In the genomic region with DNA sequence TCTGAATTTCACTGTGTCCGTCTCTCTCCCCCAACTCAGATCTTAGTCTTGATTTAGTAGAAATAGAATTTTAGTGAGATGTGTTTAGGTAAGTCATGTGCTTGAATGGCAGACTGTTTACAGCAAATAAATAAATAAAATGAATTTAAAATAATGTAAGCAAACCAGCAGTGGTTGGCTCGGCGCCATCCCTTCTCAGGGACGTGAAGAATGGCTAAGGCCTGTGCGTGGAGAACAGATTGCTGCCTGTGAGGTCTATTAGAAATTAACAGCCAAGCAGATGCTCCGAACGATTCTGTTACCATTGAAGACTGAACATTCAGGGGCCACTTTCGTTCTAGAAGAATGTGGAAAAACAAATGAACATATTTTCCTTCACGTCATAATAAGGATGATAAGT, we compare ENCODE assay signal across 21 mouse cellular contexts. TPM values are rescaled to one million over a fixed set of nuclear protein-coding genes. Genes with fewer than 3 reads are reported as not detected.
DNase-seq lines count a peak whose midpoint lies in the region; ATAC-seq and TF ChIP-seq lines count a peak whose summit lies in the region.
"Had no signal": no experiment of that assay in that cellular context is flagged by ENCODE, and none has a peak within 500 bp of the region (broad histone marks: within the 10 kb centered on the region; RNA-seq: fewer than 3 reads in every experiment).

No protein-coding gene starts in this region.

- no peaks in the 10 kb centered on the region for H3K36me3 ChIP-seq in hindbrain, postnatal 0 days (ENCODE audit: insufficient read depth, low read length)
- no peaks in the 10 kb centered on the region for H3K36me3 ChIP-seq in hindbrain, embryonic 14.5 days (replicated peaks; ENCODE audit: control insufficient read depth, insufficient read depth)
- no peaks in the 10 kb centered on the region for H3K36me3 ChIP-seq in midbrain, postnatal 0 days (ENCODE audit: insufficient read depth, low read length)
- no peaks in the 10 kb centered on the region for H3K36me3 ChIP-seq in midbrain, embryonic 14.5 days (ENCODE audit: control insufficient read depth, insufficient read depth, low read length)
- no peaks in the 10 kb centered on the region for H3K36me3 ChIP-seq in stomach, postnatal 0 days (ENCODE audit: control insufficient read depth, insufficient read depth, low read length)
- H3K36me3 ChIP-seq: embryonic facial prominence, embryonic 12.5 days; embryonic facial prominence, embryonic 15.5 days; forebrain, embryonic 15.5 days; hindbrain, embryonic 12.5 days had no signal

- H3K9me3 ChIP-seq in hindbrain, postnatal 0 days (ENCODE audit: low read length) = no peaks in the 10 kb centered on the region
- no peaks in the 10 kb centered on the region for H3K9me3 ChIP-seq in hindbrain, embryonic 14.5 days (ENCODE audit: control insufficient read depth, low read length)
- no peaks in the 10 kb centered on the region for H3K9me3 ChIP-seq in midbrain, postnatal 0 days (ENCODE audit: low read length)
- H3K9me3 ChIP-seq in midbrain, embryonic 14.5 days (ENCODE audit: control insufficient read depth, low read length) = no peaks in the 10 kb centered on the region
- H3K9me3 ChIP-seq in stomach, postnatal 0 days (ENCODE audit: control insufficient read depth, low read length) = no peaks in the 10 kb centered on the region
- H3K9me3 ChIP-seq: embryonic facial prominence, embryonic 12.5 days; embryonic facial prominence, embryonic 15.5 days; forebrain, embryonic 15.5 days; hindbrain, embryonic 12.5 days had no signal

- no peak overlapping the region for H3K9ac ChIP-seq in hindbrain, postnatal 0 days (replicated peaks; ENCODE audit: low read length)
- no peak overlapping the region for H3K9ac ChIP-seq in hindbrain, embryonic 14.5 days
- no peak overlapping the region for H3K9ac ChIP-seq in midbrain, postnatal 0 days (replicated peaks; ENCODE audit: low read length, poor library complexity, severe bottlenecking)
- no peak overlapping the region for H3K9ac ChIP-seq in midbrain, embryonic 14.5 days (replicated peaks; ENCODE audit: low read length)
- no peak overlapping the region for H3K9ac ChIP-seq in stomach, postnatal 0 days (ENCODE audit: low read length)
- H3K9ac ChIP-seq: embryonic facial prominence, embryonic 12.5 days; embryonic facial prominence, embryonic 15.5 days; forebrain, embryonic 15.5 days; hindbrain, embryonic 12.5 days had no signal

- peak; percentile 37 for DNase-seq in hindbrain, postnatal 0 days (ENCODE audit: low spot score)
- DNase-seq in hindbrain, embryonic 14.5 days (ENCODE audit: low spot score) = no peak
- peak; percentile 23 for DNase-seq in midbrain, postnatal 0 days (ENCODE audit: low spot score)
- DNase-seq in midbrain, embryonic 14.5 days = no peak
- peak; percentile 28 for DNase-seq in right cerebral cortex, postnatal 4 days
- no peak for DNase-seq in right cerebral cortex, adult 2 months (ENCODE audit: low spot score in 2 of 2)
- DNase-seq in stomach, postnatal 0 days (ENCODE audit: low spot score) = no peak
- no peak for DNase-seq in spleen, adult 12 weeks (ENCODE audit: low spot score)
- DNase-seq: adrenal gland, adult 2 months; adrenal gland, postnatal 14 days; cerebellum, adult 11-12 months; cerebellum, adult 8-10 months; gastrocnemius, postnatal 14 days; heart, adult 11 months had no signal

- TF ChIP-seq CTCF in hindbrain, postnatal 0 days (IDR thresholded peaks at IDR 0.05; ENCODE audit: low read depth) = no peak
- TF ChIP-seq CTCF in midbrain, postnatal 0 days (IDR thresholded peaks at IDR 0.05) = no peak
- TF ChIP-seq CTCF in stomach, postnatal 0 days (IDR thresholded peaks at IDR 0.05; ENCODE audit: low read depth) = no peak

- H3K27ac ChIP-seq in hindbrain, postnatal 0 days = no peak overlapping the region
- H3K27ac ChIP-seq in hindbrain, embryonic 14.5 days = no peak overlapping the region
- H3K27ac ChIP-seq in midbrain, postnatal 0 days (ENCODE audit: low read depth, low read length) = no peak overlapping the region
- no peak overlapping the region for H3K27ac ChIP-seq in midbrain, embryonic 14.5 days (replicated peaks; ENCODE audit: low read depth, low read length)
- peak overlapping the region; percentile 18; the same call in 1 of the 2 replicates for H3K27ac ChIP-seq in stomach, postnatal 0 days (replicated peaks)
- H3K27ac ChIP-seq: embryonic facial prominence, embryonic 12.5 days; embryonic facial prominence, embryonic 15.5 days; forebrain, embryonic 15.5 days; hindbrain, embryonic 12.5 days had no signal

- 50% methylated on average over 9 of the region's 9 CpGs for WGBS in hindbrain, postnatal 0 days
- 71% methylated on average over 9 of the region's 9 CpGs for WGBS in hindbrain, embryonic 14.5 days
- WGBS in midbrain, postnatal 0 days = 75% methylated on average over 9 of the region's 9 CpGs
- WGBS in midbrain, embryonic 14.5 days = 87% methylated on average over 9 of the region's 9 CpGs
- 53% methylated on average over 9 of the region's 9 CpGs for WGBS in stomach, postnatal 0 days

- no peak for TF ChIP-seq EP300 in stomach, postnatal 0 days (optimal IDR thresholded peaks at IDR 0.05)

- H3K4me3 ChIP-seq in hindbrain, postnatal 0 days (ENCODE audit: low read length) = no peak overlapping the region
- no peak overlapping the region for H3K4me3 ChIP-seq in hindbrain, embryonic 14.5 days (replicated peaks; ENCODE audit: low read length)
- H3K4me3 ChIP-seq in midbrain, postnatal 0 days (ENCODE audit: low read depth, low read length) = no peak overlapping the region
- H3K4me3 ChIP-seq in midbrain, embryonic 14.5 days (replicated peaks; ENCODE audit: low read depth, low read length) = no peak overlapping the region
- H3K4me3 ChIP-seq in stomach, postnatal 0 days (ENCODE audit: low read depth, low read length) = no peak overlapping the region
- H3K4me3 ChIP-seq: embryonic facial prominence, embryonic 12.5 days; embryonic facial prominence, embryonic 15.5 days; forebrain, embryonic 15.5 days; hindbrain, embryonic 12.5 days had no signal

- no peak for ATAC-seq in hindbrain, postnatal 0 days
- ATAC-seq in hindbrain, embryonic 14.5 days (ENCODE audit: low FRiP score) = no peak
- ATAC-seq in midbrain, postnatal 0 days (ENCODE audit: low FRiP score) = no peak
- ATAC-seq in midbrain, embryonic 14.5 days (ENCODE audit: low FRiP score, low TSS enrichment) = no peak
- no peak for ATAC-seq in stomach, postnatal 0 days (ENCODE audit: low FRiP score, low TSS enrichment)
- ATAC-seq: CD4-positive, CD25-positive, alpha-beta regulatory T cell, adult 4 months; forebrain, embryonic 15.5 days; hindbrain, embryonic 16.5 days had no signal

- H3K27me3 ChIP-seq in hindbrain, postnatal 0 days (ENCODE audit: insufficient read depth, low read length) = no peaks in the 10 kb centered on the region
- no peaks in the 10 kb centered on the region for H3K27me3 ChIP-seq in hindbrain, embryonic 14.5 days (ENCODE audit: control insufficient read depth, insufficient read depth, low read length)
- H3K27me3 ChIP-seq in midbrain, postnatal 0 days (ENCODE audit: insufficient read depth, low read length) = no peaks in the 10 kb centered on the region
- H3K27me3 ChIP-seq in midbrain, embryonic 14.5 days (ENCODE audit: control insufficient read depth, insufficient read depth, low read length) = no peaks in the 10 kb centered on the region
- no peaks in the 10 kb centered on the region for H3K27me3 ChIP-seq in stomach, postnatal 0 days (ENCODE audit: control insufficient read depth, insufficient read depth, low read length)
- H3K27me3 ChIP-seq: embryonic facial prominence, embryonic 12.5 days; embryonic facial prominence, embryonic 15.5 days; forebrain, embryonic 15.5 days; hindbrain, embryonic 12.5 days had no signal

- H3K4me2 ChIP-seq in hindbrain, postnatal 0 days (ENCODE audit: low read depth, low read length) = no peak overlapping the region
- H3K4me2 ChIP-seq in hindbrain, embryonic 14.5 days (replicated peaks) = no peak overlapping the region
- H3K4me2 ChIP-seq in midbrain, postnatal 0 days (ENCODE audit: low read depth, low read length, poor library complexity, severe bottlenecking) = no peak overlapping the region
- H3K4me2 ChIP-seq in midbrain, embryonic 14.5 days (ENCODE audit: low read length) = no peak overlapping the region
- no peak overlapping the region for H3K4me2 ChIP-seq in stomach, postnatal 0 days (replicated peaks; ENCODE audit: low read depth)
- H3K4me2 ChIP-seq: embryonic facial prominence, embryonic 12.5 days; embryonic facial prominence, embryonic 15.5 days; forebrain, embryonic 15.5 days; heart, embryonic 11.5 days; hindbrain, embryonic 12.5 days had no signal

- no peaks in the 10 kb centered on the region; the same call in 1 of the 2 replicates for H3K4me1 ChIP-seq in hindbrain, postnatal 0 days (ENCODE audit: insufficient read depth, low read length)
- H3K4me1 ChIP-seq in hindbrain, embryonic 14.5 days (replicated peaks; ENCODE audit: control insufficient read depth, insufficient read depth, low read length) = no peaks in the 10 kb centered on the region
- no peaks in the 10 kb centered on the region for H3K4me1 ChIP-seq in midbrain, postnatal 0 days (ENCODE audit: insufficient read depth, low read length)
- no peaks in the 10 kb centered on the region for H3K4me1 ChIP-seq in midbrain, embryonic 14.5 days (ENCODE audit: control insufficient read depth, insufficient read depth, low read length)
- H3K4me1 ChIP-seq in stomach, postnatal 0 days (replicated peaks; ENCODE audit: control insufficient read depth, insufficient read depth) = no peaks in the 10 kb centered on the region
- H3K4me1 ChIP-seq: embryonic facial prominence, embryonic 12.5 days; embryonic facial prominence, embryonic 15.5 days had no signal

RNA-seq across cellular contexts. Expression of gene Auh, which starts 16.3 kb away (rescaled TPM):
- 39.3 and 41.5 TPM in 2 replicates for total RNA-seq in hindbrain, postnatal 0 days (2014; rRNA removed)
- 65.9 and 72.8 TPM in 2 replicates for polyA plus RNA-seq in hindbrain, postnatal 0 days (2015; fragmentation: Nextera tagmentation; extraction: Ambion mirVana)
- 57.6 and 62.4 TPM in 2 replicates for polyA plus RNA-seq in hindbrain, embryonic 14.5 days (2014; fragmentation: Nextera tagmentation; extraction: Ambion mirVana)
- total RNA-seq in midbrain, postnatal 0 days (2014; rRNA removed) = 33.7 and 53.9 TPM in 2 replicates
- 55.9 and 59.6 TPM in 2 replicates for polyA plus RNA-seq in midbrain, postnatal 0 days (2015; fragmentation: Nextera tagmentation; extraction: Ambion mirVana)
- 49.5 and 50.4 TPM in 2 replicates for polyA plus RNA-seq in midbrain, embryonic 14.5 days (2014; fragmentation: Nextera tagmentation; extraction: Ambion mirVana)
- polyA plus RNA-seq in stomach, postnatal 0 days (2015; fragmentation: Nextera tagmentation; extraction: Ambion mirVana) = 41.4 and 47.8 TPM in 2 replicates

RNA-seq across cellular contexts. Expression of gene Nfil3, which starts 35.1 kb away (rescaled TPM):
- 16.4 and 17.9 TPM in 2 replicates for total RNA-seq in hindbrain, postnatal 0 days (2014; rRNA removed)
- polyA plus RNA-seq in hindbrain, postnatal 0 days (2015; fragmentation: Nextera tagmentation; extraction: Ambion mirVana) = 27.2 and 28.3 TPM in 2 replicates
- 45.2 and 45.6 TPM in 2 replicates for polyA plus RNA-seq in hindbrain, embryonic 14.5 days (2014; fragmentation: Nextera tagmentation; extraction: Ambion mirVana)
- total RNA-seq in midbrain, postnatal 0 days (2014; rRNA removed) = 15.7 and 20.8 TPM in 2 replicates
- polyA plus RNA-seq in midbrain, postnatal 0 days (2015; fragmentation: Nextera tagmentation; extraction: Ambion mirVana) = 27.3 and 27.5 TPM in 2 replicates
- polyA plus RNA-seq in midbrain, embryonic 14.5 days (2014; fragmentation: Nextera tagmentation; extraction: Ambion mirVana) = 44.8 and 49.5 TPM in 2 replicates
- polyA plus RNA-seq in stomach, postnatal 0 days (2015; fragmentation: Nextera tagmentation; extraction: Ambion mirVana) = 14.4 and 16.4 TPM in 2 replicates

Comparison
In these comparisons a context has a peak if more than half of its experiments do, and no peak if none do; other contexts are left out.
1. DNase-seq: peak in hindbrain, postnatal 0 days (single experiment), midbrain, postnatal 0 days (single experiment) and right cerebral cortex, postnatal 4 days (single experiment); none in hindbrain, embryonic 14.5 days (single experiment), midbrain, embryonic 14.5 days (single experiment), right cerebral cortex, adult 2 months (0 of 2), stomach, postnatal 0 days (single experiment) and spleen, adult 12 weeks (single experiment).